Mouse (Mus musculus): Measurements from ENCODE around the gene Gm38392.
"Not testable (repeated sequence)": the region's sequence is repeated elsewhere in the genome, so short reads cannot be mapped to it uniquely, and the experiment has no call there.

The Gm38392 gene

GRCm38 (mm10) chr3:88276529-88277143 lies 10.4 kb downstream of the Gm38392 start:
- DNase-seq = peak; percentile 61

GRCm38 (mm10) chr3:88276121-88276520 lies 10.9 kb downstream of the Gm38392 start:
- DNase-seq = peak; percentile 56

GRCm38 (mm10) chr3:88274002-88274401 lies 13.0 kb downstream of the Gm38392 start:
- DNase-seq = no peak

GRCm38 (mm10) chr3:88271859-88272258 lies 15.2 kb downstream of the Gm38392 start:
- DNase-seq = no peak

- DNase-seq = not testable (repeated sequence)
Measured at GRCm38 (mm10) chr3:88271298-88271697, 15.7 kb downstream of the Gm38392 start.

DNA sequence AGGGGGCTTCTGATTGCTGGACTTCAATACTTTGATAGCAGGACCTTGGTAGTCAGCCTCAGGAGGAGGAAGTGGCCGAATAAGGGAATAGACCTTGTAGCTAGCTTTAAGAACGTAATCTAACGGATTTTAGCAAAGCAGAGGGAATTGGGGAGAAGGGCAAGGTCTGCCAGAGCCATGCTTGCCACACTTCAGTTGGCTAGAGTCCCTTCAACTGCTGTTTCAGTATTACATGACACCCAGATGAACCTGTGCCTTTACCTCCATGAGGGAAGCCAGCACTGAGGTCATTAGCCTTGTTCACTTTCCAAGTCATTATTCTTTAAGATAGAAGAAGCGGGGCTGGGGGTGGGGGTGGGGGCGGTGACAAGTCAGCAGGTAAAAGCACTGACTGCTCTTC lies 18.0 kb downstream of the Gm38392 start:
- DNase-seq = no peak

DNA sequence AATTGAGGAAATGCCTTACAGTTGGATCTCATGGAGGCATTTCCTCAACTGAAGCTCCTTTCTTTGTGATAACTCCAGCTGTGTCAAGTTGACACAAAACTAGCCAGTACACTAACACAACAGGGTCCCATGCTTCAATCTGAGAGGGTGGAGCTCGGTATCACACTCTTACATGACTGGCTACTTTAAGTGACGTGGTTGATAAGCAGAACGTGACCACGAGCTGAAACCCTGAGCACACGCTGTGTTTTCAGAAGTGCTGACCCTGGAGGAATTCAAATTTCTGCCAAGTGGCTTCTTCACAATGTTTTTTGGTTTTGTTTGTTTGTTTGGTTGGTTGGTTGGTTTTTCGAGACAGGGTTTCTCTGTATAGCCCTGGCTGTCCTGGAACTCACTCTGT lies 19.0 kb downstream of the Gm38392 start:
- DNase-seq = not testable (repeated sequence)

DNA sequence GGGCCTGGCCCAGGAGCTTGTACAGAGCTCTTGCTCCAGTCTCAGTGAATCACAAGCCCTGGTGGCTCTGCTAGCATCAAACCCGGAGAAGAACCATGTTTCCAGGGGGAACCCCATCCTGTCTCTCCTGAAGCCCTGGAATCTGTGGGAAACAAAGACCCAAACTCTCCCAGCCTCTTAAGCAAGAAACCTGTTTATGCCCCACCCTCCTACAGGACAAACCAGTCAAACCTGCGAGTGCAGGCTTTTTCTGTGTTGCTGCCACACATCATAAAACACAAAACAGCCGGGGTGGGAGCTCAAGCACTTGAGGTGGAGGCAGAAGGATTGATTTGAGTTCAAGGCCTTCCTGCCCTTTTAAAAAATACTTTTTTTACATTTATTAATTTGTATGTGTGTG lies 24.7 kb downstream of the Gm38392 start:
- DNase-seq = no peak

DNA sequence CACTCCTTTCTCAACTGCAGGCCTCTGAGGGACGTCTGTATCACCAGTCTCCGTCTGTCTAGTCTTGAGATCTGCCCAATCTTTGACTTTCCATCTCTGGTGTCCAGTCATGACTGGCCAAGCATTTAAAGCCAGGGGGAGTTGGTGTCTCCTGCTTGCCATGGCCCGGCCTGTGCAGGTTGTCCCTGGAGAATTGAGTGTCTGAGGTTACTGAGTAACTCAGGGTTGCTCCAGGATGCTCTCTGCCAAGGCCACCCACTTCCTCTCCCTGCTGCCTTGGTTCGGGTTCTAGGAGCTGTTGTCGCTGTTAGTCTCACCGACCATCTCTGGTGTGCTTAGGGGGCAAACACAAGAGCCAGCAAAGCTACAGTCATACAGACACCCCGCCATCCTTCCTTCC lies 30.6 kb downstream of the Gm38392 start:
- DNase-seq = no peak

GRCm38 (mm10) chr3:88255950-88256349 lies 31.1 kb downstream of the Gm38392 start:
- DNase-seq = no peak

GRCm38 (mm10) chr3:88254268-88254926 lies 32.6 kb downstream of the Gm38392 start, which contains the start of gene Rhbg:
Rhbg (minus strand) TSS chr3:88254709.
- no peak for DNase-seq

DNA sequence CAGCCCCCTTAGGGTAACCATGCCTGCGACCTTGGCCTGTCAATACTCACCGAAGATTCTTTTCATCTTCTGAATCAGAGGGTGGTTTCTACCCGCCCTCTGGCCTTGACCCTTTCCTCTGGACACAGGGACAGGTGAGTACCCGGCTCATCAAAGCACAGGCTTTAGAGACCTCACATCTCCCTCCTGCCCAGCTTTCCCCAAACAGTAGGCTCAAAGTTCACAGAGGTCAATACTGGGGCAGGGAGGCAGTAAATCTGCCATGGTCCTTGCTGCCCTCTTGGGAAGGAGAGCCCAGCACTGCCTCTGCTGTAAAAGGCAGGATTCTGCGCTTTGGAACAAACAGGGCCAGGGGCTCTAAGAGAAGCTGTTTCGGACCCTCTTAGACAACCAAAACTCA lies 34.3 kb downstream of the Gm38392 start:
- DNase-seq = no peak

GRCm38 (mm10) chr3:88248406-88248805 lies 38.6 kb downstream of the Gm38392 start:
- peak; percentile 82 for DNase-seq

- peak; percentile 83 for DNase-seq
Measured at GRCm38 (mm10) chr3:88247666-88248065, 39.3 kb downstream of the Gm38392 start.

- DNase-seq = no peak
Measured at GRCm38 (mm10) chr3:88245811-88246210, 41.2 kb downstream of the Gm38392 start.

- DNase-seq = no peak
Measured at GRCm38 (mm10) chr3:88244071-88244470, 42.9 kb downstream of the Gm38392 start.

DNA sequence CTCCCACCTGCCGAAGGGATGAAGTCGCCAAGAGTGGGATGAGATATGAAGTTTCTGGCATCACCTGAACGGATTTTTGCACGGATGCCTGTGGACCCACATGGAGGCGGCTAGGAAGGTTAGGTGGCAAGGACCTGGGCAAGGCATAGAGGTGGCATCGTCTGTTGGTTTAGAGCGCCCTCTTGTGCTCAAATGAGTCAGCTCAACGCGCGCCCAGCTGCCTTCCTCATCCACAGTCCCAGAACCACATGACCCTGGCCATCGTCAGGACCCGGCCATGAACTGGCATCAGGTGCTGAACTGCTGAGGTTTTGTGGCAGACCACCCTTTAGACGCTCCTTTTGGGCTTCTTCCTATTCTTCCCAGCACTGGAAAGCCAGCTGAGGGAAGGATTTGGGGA lies 44.5 kb downstream of the Gm38392 start:
- DNase-seq = no peak

DNA sequence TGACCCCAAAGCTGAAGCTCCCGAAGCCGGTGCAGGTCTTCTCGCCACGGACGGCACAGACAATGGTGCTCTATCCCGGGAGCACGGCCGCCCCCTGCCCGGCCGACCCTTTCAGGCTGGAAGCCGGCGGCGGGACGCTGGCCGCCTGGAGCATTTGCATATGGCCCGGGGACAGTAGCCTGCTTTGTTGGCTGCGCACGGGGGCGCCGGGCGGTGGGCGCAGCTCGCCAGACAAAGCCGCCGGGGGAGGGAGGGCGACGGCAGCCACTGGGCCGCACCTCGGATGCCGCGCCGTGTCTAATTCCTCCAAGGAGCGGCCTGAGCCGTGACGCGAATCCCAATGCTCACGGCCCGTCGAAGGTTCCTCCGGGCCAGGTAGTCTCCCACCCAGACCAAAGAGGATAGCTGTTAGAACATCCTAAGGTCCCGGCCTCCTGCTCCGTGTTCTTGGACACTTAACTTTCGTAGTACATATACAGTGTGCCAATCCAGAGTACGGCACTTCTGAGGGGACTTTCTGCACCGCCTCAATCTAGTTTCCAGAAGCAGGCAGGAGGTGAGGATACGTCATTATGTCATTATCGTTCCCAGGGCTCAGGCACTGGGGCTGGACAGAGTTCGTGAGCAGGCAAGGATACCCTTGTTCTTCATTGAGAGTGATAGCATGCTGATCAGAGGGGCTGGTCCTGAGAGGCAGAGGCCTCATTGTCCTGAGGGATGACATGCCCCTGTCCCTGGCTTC lies 45.8 kb downstream of the Gm38392 start:
- no peak for DNase-seq

- no peak for DNase-seq
Measured at GRCm38 (mm10) chr3:88239446-88239845, 47.6 kb downstream of the Gm38392 start.

GRCm38 (mm10) chr3:88238866-88239391 lies 48.1 kb downstream of the Gm38392 start:
- no peak for DNase-seq

GRCm38 (mm10) chr3:88237556-88238194 lies 49.3 kb downstream of the Gm38392 start:
- no peak for DNase-seq

- no peak for DNase-seq
Measured at GRCm38 (mm10) chr3:88237161-88237555, 49.9 kb downstream of the Gm38392 start.

GRCm38 (mm10) chr3:88235616-88236015 lies 51.4 kb downstream of the Gm38392 start:
- no peak for DNase-seq

Data from heart, adult 11 months (tissue).